Mouse (Mus musculus) cerebellum, adult (tissue): Measurements from ENCODE around the gene 1700029I15Rik.
A peak's percentile ranks its signal among the peaks of the same experiment; 100 is the strongest.
"Not testable (repeated sequence)": the region's sequence is repeated elsewhere in the genome, so short reads cannot be mapped to it uniquely, and the experiment has no call there.

Experiments used
- ATAC-seq: cut with Nextera tagmentation; 2 replicates; pipeline ENCODE4 v1.9.2; 2017; ENCODE audit warnings: mild to moderate bottlenecking, moderate library complexity, mixed read lengths; ENCODE audit not compliant: insufficient number of reproducible peaks, low FRiP score, low TSS enrichment

Gene 1700029I15Rik

GRCm38 (mm10) chr2:92390206-92390930 is 8.0 kb downstream of the 1700029I15Rik start:
- ATAC-seq, result no peak

GRCm38 (mm10) chr2:92391116-92391515 is 8.8 kb downstream of the 1700029I15Rik start:
- ATAC-seq, result no peak

- ATAC-seq, result no peak
Observed at GRCm38 (mm10) chr2:92391703-92392317, 9.5 kb downstream of the 1700029I15Rik start.

DNA sequence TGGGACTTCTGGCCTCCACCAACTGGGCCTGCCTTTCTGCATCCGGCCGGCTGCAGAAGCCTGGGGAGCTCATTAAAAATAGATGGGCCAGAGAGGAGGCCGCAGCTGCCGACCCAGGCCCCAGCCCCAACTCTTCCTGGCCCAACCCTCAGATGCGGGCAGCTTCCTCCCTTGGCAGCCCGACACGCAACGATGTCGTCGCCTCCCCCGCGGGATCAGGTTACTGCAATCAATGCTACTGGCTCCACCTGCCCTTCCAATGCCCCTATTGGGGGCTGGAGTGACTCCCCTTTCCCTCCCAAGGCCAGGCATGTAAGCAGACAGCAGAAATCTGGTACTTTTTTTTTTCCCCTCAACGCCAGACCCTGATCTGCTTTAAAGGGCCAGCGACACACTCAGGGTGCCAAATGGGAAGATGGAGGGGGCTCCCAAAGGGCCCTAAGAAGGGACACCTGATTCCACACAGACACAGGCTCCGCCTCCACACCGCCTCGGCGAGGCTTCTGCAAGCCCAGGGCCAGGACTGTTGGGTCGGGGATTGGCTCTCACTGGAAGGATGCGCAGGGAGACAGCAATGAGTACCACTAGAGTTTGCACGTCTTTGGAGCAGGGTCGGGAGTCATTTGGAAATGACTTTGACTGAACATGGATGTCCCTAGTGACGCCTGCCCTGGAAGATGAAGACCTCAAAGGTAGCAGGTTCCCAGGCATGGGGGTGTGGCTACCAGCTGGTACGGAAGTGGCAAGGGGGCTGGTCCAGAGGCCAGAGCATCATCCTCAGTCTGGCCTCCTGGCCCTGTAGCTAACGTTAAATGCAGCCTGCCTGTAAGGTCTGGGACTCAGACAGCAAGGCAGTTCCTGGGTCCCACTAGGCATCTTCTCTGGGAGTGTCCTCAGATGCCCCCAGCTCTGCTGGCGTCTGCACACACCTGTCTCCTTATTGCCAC is 10.3 kb downstream of the 1700029I15Rik start:
- ATAC-seq, result no peak

GRCm38 (mm10) chr2:92395535-92395934 is 13.2 kb downstream of the 1700029I15Rik start:
- ATAC-seq, result no peak

DNA sequence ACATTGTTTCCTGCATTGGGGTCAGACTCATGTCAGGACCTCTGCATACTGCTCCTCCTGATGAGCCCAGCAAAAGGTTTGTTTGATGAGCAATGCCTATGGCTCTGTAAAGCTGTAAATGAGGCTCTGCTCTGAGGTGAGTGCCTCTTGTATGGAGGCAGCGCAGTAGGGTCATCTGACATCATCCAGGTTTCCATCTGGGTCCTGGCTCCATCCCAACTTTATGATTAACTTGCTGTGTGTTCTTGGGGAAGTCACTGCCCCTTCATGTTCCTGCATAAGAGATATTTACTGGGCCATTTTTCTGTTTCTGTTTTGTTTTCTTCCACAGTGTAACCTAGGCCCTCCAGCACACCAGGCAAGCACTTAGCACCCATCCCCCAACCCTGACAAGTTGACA is 15.1 kb downstream of the 1700029I15Rik start:
- ATAC-seq, result no peak

DNA sequence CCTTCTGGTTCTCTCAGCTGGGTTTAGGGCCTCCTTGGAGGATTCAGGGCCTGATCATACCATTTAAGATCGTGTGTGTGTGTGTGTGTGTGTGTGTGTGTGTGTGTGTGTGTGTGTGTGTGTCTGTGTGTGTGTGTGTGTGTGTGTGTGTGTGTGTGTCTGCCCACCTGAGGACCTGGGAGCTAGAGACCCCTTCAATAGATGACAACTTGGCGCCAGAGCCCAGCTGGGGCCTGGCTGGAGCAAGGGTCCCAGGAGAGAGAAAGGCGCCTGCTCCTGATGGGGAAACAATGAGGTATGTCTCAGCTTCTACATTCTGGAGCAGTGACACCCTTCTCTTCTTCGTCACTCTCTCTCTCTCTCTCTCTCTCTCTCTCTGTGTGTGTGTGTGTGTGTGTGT is 17.5 kb downstream of the 1700029I15Rik start:
- not testable (repeated sequence) for ATAC-seq

- ATAC-seq, result no peak
Observed at GRCm38 (mm10) chr2:92400682-92401081, 18.3 kb downstream of the 1700029I15Rik start.

DNA sequence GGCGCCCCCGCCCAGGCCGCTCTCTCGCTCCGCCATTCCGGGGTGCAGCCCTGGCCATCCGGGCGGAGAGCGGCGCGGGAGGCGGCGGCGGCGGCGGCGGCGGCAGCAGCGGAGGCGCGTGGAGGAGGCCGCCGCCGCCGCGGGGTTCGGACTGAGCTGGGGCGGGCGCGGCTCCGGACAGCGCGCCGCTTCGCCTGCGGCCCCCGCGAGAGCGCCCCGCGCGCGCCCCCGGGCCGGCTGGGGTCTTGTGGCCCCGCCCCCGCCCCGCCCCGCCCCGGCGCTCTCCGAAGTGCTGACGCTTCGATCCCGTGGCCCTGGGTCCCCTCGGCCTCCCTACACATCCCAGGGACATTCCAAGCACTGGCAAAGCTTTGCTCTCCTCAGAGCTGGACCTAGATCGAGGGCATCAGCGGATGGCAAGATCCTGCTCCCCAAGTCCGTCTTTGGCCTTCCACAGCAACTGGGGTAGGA is 18.8 kb downstream of the 1700029I15Rik start, which contains the start of gene Mapk8ip1:
Gene Mapk8ip1 (minus strand): TSS at position 173 of the 471 bp plus-strand sequence.
- ATAC-seq, result no peak

GRCm38 (mm10) chr2:92402591-92403326 is 20.4 kb downstream of the 1700029I15Rik start:
- ATAC-seq, result peak; percentile 75

DNA sequence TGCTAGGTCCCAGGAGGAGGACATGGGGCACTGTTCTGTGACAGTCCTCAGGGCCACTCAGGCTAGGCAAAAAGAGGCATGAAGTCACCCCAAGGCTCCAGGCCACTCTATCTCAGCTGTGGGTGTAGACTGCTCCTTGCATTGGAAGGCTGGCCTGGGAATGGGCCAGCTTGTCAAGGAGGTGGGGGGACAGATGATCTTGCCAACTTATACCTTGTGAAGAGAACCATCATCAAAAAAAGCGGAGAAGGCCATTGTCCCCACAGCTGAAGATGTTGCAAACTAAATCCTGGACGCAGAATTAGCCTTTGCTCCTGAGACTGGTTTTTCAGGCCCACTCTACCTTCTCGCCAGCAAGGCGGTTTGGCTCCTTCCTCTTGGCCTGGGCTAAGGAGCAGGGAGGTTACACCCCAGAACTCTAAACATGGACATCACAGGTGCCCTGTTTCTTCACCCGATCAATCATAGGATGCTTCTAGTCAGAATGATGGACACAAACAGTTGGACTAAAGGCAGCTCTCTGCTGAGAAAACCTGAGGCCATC is 21.5 kb downstream of the 1700029I15Rik start:
- no peak for ATAC-seq

GRCm38 (mm10) chr2:92404737-92405136 is 22.4 kb downstream of the 1700029I15Rik start:
- ATAC-seq, result no peak

DNA sequence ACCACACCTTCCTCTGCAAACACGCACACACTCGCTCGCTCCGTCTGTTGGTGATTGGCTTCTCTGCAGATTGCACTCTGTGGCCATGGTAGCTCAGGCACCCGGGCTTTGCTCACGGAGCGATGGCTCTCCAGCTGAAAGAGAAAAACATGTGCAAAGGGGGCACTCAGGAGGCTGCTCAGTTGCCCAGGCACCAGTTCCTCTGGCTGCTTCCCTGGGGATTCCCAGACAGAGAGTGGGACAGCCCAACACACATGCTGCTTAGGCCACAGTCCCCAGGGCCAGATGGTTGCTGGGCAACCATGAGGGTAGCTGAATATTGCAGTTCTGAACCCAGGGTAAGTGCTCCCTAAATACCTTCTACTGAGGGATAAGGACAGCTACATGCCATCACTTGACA is 23.3 kb downstream of the 1700029I15Rik start:
- no peak for ATAC-seq

DNA sequence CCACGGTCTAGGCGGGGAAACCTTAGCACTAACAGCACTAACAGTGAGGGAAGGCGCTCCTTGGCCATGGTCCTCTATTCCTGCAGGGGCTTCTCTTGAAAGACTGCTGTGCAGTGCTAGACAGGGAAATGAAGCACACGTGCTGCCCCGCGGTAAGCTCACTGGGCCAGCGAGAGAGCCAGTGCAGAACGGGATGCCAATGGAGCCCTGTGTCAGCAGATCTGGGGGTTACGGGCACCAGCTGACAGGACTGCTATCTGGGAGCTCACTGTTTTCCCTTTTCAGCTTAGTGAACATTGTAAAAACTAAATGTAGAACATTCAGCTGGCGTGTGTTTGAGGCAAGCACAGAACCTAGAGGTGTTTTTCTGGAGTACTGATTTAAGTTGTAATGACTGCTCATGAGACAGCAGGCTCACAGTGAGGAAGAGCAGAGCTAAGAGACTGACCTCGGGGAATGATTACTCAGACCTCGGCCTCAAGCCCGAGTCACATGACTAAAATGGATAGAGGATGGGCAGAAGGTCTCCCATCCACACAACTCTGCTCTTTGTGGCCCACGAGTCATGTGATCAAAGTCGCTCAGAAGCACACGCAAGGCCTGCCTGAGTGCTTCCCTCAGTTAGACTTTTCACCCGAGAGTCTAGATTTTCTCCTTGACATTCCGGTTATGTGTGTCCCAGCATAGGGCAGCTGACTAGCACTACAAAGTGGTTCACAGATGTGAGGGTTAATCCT is 26.1 kb downstream of the 1700029I15Rik start:
- no peak for ATAC-seq

DNA sequence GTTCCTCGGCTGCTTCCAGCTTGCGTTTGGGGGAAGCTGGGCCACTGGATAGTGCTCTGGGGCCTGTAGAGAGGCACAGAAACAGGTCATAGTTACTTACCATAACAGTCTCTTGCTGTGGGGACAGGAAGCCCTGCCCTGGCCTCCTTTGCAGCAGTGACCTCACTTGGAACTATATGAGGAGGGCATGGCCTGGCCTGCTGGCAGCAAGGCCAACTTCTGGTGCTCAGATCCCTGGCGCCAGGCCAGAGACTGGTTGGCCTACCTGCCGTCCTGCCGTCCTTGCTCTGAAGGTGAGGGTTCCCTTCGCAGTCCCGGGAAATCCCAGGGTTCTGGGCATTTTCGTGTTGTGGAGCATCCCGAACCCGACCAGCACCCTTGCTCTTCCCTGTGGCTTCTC is 29.4 kb downstream of the 1700029I15Rik start:
- ATAC-seq, result peak; percentile 68; the same call in 1 of the 2 replicates

DNA sequence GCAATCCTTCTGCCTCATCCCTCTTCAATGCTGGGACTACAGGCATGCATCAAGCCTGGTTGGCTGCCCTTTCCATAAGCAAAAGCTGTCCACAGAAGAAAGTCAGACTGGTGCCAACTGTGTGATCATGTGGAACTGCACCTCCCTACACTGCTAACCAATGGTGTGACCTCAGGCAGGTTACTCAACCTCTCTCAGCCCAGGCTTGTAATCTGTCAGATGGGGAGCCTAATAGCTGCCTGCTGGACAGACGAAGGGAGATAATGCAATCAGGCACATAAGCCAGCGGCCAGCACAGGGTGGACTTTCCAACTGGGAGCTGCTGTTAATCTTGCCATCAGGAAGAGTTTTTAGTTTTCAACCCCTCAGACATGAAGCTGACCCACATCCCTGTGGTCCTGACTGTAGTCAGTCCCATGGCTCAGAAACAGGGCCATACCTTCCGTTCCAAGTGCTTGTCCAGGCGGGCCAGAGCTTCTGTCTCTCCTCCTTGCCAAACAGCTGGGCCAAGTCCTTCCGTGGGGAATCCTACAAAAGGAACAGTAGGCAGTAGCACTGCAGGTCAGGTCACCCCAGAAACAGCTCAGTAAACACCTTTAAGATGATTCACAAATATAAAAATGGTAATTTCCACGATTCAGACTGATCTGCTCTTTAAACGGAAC is 39.5 kb downstream of the 1700029I15Rik start:
- ATAC-seq, result no peak

- peak; percentile 27; the same call in 1 of the 2 replicates for ATAC-seq
Observed at GRCm38 (mm10) chr2:92422388-92423135, 40.2 kb downstream of the 1700029I15Rik start.

GRCm38 (mm10) chr2:92423156-92423555 is 40.8 kb downstream of the 1700029I15Rik start:
- no peak for ATAC-seq
